Mouse (Mus musculus) thymus, postnatal 25 days (tissue): Measurements from ENCODE around the gene Gm49369.
"Not testable (repeated sequence)": the region's sequence is repeated elsewhere in the genome, so short reads cannot be mapped to it uniquely, and the experiment has no call there.

ENCODE experiments used
- DNase-seq: peaks from one replicate; pipeline ENCODE4 v3.0.0; 2022

Gm49369 gene

DNA sequence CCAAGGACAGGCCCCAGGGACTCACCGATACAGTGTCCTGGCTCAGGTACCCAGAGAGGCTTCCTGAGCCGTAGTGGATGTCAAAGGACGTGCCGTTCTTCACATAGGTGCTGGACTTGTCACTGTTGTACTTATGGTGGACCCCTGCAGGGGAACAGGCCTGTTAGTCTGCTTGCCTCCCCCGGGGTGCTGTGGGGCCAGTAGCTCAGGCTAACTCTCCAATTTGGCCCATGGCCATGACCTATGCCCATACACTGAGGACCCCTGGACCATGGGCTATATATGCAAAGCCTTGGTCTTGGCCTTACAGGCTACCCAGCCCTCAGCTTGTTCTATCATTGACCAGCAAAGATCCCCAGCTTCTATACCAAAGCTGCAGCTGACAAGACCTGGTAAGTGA is at the start of gene Gm49369:
TSS of gene Gm49369 (minus strand) at position 101 of the 400 bp plus-strand sequence.
- no peak for DNase-seq

DNA sequence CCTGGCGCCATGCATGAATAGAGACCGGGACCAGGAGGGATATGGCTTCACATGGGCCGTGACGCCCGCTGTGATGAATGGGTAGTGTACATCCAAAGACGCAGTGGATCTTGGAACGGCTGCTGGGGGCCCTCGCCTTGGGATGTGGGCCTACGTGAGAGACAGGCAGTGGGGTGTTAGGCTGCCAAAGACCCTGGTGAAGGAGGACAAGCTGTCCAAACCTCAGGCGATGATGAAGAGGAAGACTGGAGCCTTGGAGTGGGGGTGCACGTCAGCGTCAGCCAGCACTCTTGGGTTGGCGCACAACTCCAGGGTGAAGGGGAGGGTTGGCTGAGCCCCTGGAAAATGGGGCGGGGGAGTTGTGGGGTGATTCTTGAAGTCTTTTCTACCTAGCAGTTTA is 48.6 kb upstream of the Gm49369 start:
- DNase-seq: no peak

DNA sequence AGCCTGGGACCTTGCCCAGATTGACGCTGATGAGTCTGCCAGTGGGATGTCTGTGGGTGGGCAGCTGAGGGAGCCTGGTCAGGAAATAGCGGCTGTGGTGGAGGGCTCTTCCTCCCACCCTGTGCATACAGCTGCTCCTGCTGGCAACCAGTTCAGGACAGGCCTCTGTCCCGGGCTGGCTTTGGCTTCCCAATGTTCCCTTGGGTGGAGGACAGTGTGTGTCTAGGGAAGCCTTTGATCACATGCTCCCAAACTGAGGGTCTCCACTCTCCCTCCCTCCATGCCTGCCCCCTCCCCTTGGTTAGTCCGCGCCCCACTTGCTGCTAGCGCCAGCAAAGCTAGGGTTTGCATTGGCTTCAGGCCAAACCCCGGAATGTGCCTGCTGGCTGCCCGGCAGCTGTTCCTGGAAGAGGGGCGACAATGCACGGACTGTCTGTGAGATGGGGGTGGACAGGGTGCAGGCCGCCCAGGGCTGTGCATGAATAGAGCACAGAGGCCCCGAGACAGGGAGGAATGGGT is 47.8 kb upstream of the Gm49369 start:
- DNase-seq: no peak

DNA sequence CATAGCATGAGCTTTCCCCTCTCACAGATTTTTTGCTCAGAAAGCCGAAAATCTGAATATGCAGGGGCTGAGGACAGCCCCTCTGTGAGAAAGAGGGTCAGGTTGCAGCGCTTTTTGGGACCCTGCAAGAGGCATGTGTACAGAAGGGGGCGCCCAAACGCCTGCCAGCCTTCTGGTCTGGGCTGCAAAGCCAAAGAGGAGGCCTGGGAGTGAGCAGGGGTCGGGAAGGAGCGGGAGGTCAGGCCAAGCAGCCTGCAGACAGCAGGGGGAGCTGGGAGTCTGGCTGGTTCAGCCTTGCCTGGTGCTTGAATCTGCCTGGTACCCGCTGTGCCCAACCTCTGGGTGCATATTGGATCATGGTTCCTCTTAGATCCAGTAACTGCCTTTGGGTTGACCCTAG is 45.7 kb upstream of the Gm49369 start:
- peak; percentile 61 for DNase-seq

DNA sequence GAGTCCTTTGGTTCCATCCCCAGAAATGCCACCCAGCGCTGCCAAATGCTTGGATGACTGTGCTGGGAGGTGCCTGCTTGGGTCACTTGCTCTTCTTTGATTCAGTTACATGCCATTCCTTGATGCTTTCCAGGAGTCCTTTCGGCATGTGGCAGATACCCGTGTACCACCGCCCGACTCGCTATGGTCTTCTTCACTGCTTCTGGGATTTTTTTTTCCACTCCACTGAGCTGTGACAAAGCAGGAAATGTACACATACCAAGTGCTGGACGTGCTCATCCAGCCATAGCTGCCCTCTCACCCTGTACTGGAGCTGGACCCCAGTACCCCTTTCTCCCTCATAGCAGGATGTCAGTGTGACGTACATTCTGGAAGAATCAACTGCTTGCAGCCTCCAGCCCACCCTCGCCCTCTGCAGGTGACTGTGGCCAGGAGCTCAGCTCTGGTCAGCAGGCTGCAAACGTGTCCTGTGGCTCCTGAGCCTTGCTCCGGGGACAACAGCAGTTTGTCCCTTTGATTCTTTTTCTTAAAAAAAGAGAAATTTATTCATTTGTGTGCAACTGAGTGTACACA is 43.3 kb upstream of the Gm49369 start:
- DNase-seq: peak; percentile 37

DNA sequence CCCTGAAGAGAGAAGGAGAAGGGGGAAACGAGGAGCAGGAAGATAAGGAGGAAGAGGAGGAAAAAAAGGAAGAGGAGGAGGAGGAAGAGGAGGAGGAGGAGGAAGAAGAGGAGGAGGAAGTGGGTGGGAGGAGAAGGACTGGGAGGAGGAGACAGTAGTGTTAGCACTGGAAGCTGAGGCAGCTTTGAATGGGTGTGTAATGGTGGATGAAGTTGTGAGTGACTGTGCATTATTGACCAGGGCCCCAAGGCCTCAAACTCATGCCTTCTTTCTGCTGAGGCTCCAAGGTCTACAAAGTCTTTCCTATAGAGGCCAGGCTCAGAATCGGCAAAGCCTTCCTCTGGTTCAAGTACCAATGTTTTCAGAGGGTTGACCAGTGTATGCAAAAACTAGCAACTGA is 39.4 kb upstream of the Gm49369 start:
- no peak for DNase-seq

DNA sequence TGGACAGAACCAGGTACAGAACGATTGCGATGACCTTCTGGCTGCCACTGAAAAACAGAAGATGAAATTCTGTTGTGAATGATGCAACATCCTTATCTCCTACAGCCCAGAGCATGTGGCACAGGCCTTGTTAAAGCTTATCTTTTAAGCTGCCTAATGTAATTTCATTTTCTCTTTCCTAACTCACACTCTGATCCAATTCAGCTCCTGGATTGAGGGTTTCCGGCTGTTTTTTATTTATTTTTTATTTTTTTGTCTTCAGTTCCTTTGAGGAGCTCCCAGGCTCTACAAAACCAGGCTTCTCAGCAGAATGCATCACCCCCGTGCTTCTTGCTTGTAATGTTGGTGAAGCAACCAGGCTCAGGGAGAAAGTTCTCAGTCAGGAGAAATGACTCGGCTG is 37.4 kb upstream of the Gm49369 start:
- DNase-seq: no peak

DNA sequence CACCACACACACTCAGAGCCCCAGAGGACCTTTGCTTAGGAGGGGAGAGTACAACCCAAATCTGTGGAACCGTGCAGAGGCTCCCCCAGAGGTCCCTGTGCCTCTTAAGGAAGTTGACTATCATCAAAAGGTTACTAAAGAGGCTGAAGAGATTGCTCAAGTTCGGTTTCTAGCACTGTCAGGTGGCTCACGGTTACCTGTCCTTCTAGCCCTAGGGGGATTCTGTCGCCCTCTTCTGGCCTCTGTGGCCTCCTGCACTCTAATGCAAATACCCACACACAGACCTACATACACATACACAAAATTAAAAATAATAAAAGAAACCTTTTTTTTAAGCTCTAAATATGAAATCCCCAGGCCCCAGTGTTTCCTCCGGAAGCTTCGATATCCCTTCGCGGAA is 36.2 kb upstream of the Gm49369 start:
- DNase-seq: no peak

DNA sequence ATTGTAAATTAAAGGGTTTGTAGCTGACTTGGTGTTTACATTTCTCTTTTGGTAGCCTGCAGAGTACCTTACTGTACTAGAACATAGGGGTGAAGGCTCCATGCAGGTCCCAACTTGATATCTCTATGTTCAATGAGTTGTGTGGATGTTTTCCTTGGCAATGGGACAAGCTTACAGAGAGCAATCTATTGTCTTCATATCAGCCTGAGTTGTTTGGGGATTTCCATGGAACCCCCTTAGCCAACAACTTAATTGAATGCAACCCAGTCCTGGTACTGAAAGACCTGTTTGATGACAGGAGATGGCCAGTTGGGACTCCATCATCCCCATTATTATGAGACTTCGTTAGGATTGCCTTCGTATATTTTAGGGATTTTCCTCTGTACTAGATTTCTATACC is 35.6 kb upstream of the Gm49369 start:
- no peak for DNase-seq

DNA sequence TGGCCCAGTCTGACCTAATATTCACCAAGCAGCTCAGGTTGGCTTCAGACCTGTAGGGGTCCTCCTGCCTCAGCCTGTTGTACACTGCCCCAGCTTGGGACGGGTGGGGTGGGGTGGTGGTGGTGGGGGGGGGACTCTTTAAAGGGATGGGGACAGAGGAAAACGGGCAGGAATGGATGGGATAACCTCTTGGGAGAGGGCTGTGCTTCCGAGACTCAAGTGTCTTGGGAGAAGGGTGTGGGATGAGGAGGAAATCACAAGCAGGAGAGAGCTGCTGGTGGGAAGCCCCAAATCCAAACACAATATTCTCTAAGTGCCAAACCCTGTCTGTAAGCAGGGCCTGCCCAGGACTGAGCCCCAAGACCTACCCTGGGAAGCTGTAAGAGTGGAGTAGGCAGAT is 33.8 kb upstream of the Gm49369 start:
- DNase-seq: no peak

DNA sequence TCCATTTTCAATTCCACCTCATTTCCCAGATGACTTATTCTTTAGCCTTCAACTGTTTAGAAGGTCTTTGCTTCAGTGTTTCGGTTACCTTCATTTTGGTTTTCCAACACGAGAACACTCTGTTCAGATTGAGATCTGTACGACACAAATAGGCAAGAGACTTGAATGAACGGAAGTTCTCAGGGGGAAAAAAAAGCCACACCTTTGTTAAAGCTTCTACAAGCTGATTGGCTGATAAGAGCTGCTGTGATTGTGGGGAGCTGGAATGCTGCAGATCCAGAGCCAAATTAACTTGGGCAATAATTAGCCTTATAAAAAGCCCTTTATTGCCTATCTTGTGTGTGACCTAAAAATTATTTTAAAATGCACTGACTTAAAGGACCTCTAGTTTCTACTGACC is 32.8 kb upstream of the Gm49369 start:
- no peak for DNase-seq

DNA sequence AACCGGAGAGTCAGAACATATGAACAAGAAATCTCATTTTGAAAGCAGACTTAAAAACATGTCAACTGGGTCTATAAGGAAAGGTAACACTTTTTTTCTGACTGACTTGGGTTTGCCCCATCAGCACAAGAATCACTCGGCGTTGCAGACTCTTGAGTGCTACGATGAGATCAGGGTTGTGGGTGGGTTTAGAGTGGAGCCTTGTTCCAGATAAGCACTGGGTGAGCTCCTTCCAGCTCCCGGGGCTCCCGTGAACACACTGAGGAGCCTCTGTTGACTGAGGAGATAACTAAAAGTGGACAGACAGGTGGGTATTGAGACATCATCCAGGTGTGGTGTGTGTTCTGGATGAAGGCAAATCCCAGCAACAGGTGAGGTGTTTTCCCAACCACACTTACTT is 30.8 kb upstream of the Gm49369 start:
- no peak for DNase-seq

DNA sequence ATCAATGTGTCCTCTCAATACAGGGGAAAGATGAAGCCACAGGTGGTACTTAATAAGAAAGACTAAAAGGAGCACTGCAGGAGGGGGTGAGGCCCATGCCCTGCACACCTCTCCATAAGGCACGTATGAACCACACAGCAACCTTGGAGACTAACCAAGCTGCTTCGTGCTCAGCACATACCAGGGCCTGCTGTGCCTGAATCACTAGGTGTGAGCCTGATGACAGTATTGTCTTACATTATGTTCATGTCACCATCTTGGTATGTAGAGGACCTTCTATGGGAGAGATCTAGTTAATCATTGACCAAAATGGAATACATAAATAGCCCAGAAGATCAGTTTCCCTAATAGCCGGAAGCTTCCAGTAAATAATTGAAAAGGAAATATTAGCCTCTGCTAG is 27.1 kb upstream of the Gm49369 start:
- no peak for DNase-seq

DNA sequence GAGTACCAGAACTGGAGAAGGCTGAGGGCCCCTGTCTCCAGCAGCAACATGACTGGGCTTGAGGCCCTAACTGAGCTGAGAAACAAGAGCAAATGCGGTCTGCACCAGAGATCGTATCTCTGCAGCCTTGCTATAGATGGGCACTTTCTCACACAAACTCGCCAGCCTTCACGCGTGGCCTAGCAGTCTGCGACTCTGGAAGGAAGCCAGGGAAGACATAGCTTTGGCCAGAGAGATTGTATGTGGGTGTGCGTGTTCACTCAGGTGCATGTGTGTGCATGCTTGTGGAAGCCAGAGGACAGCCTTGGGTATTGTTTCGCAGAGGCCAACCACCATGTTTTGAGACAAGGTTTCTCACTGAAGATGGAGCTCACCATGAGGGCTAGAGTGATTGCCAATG is 26.2 kb upstream of the Gm49369 start:
- DNase-seq: no peak

DNA sequence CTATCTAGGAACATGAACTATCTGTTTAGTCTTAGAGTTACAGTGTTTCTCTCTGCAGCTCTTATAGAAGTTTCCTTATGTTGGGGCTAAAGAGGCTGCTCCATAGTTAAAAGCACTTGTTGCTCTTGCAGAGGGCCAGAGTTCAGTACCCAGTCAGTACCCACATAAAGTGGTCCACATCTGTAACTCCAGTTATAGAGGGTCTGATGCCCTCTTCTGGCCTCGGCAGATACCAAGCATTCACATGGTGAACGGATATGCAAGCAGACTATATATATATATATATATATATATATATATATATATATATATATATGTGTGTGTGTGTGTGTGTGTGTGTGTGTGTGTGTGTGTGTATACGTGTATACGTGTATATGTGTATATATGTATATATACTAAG is 25.5 kb upstream of the Gm49369 start:
- DNase-seq: peak; percentile 41

DNA sequence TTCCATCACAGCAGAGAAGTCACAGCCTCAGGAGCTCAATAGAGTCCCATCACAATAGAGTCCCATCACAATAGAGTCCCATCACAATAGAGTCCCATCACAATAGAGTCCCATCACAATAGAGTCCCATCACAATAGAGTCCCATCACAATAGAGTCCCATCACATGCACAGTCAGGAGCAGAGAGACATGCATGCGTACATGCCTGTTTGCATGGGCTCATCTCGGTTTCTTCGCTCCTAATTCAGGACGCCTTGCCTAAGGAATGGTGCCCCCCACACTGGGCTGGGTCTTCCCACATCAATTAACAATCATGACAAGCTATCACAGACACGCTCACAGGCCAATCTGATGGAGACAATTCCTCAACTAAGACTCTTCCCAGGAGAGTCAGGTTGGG is 22.7 kb upstream of the Gm49369 start:
- not testable (repeated sequence) for DNase-seq

DNA sequence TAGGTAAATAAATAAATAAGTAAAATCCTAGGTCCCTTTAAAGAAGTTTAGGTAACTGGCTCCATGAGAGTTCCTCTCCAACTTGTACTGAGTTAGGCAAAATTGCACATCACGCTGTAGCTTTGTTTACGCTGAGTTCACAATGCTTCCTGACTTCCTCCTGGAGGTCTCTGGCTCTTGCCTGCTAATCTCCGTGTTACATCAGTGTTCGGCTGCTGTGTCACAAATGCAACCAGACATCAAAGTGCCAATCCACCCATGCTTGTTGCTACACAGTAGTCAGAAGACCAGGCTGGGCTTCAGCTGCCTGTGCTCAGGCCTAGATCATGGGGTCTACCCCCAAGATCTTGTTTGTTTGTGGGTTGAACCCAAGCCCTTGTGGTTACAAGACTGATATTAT is 21.1 kb upstream of the Gm49369 start:
- DNase-seq: peak; percentile 36

DNA sequence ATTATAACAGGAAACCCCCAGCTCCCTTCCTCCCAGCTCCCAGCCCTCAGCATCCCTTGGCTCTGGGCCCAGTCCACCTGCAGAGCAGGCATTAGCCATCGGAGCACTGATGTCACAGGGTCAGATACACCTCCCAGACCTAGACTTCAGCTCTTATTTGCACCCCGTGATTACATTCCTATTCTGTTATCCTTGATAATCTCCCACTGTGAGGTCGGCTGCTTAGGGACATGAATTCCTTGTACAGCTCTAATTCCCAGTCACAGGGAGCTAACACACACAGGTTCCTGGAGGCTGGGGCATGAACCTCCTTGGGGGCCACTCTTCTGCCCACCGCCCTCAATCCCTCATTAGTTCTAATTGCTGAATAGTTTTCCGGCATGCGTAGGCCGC is 18.3 kb upstream of the Gm49369 start:
- DNase-seq: no peak

DNA sequence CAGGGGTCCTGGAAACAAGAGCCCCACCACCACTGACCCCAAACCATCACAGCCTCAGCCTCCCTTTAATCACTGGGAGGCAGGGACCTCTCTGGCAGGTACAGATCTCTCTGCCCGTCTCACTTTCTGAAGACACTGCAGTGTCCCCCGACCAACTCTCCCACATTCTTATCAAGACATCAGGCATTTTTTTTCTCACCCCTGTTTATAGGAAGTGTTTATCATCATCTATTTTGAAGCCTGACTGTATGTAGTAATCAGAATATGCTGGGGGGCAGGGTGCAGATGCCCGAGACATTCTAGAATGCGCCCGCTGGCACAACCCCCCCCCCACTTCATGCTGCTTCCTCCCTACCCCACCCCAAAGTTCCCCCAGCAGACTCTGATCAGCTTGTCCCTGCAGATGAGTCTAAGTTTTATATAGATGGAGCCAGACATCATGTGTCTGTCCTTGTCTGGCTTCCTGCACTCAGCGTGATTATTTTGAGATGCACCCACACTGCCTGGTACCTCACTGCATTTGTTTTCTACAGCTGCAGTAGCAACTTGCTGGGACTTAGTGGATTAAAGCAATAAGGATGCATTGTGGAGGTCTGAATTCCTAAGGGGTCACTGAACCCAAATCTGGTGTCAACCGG is 17.8 kb upstream of the Gm49369 start:
- DNase-seq: no peak

DNA sequence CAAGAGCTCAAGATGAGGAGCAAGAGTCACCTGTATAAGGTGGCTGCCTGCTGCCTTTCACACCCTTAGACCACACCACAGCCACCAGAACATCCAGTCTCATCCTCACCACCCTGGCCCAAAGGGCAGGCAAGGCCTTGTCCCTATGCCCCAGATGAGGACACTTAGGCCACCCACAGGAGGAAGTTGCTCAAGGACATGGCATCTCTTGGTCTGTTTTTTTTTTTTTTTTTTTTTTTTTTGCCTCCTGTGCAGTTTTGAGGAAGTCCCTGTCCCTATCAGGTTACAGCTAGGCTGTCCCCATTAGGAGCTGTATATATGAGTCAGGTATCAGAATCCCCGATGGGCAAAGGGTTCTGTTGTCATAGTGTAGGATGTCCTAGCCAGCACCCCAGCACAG is 16.8 kb upstream of the Gm49369 start:
- no peak for DNase-seq

DNA sequence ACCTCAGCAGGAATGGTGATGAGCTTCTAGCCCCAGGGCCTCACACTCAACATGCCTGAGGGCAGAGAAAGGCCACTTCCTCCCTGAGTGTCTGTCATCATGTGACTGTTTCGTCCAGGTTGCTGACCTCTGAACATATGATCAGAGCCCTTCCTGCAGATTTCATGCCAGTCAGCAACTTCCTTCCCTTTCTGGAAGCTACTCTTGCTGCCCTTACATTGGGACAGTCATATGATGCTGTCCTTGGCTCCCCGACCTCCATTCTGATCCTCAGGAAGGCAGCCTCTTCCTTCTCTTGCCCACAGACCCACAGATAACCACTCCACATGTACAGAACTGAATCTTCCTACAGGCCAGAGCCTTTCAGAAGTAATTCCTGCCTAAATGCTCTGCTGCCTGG is 15.6 kb upstream of the Gm49369 start:
- no peak for DNase-seq

DNA sequence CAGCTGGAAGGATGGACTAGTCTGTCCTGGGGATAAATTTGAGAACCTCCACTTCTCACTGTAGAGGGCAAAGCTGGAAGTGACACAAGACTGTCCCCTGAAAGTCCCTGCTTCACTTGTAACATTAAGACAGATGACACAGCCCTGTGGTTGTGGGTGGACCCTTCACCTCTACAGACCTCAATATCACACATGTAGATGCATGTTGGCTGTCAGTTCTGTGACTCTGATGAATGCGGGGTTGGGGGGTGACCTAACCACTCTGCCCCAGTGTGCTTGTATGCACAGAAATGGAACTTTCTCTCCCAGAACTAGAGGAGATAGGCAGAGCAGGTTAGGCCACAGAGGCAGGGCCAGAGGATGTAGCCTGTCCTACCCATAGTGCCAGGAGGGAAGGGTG is 14.1 kb upstream of the Gm49369 start:
- DNase-seq: no peak

DNA sequence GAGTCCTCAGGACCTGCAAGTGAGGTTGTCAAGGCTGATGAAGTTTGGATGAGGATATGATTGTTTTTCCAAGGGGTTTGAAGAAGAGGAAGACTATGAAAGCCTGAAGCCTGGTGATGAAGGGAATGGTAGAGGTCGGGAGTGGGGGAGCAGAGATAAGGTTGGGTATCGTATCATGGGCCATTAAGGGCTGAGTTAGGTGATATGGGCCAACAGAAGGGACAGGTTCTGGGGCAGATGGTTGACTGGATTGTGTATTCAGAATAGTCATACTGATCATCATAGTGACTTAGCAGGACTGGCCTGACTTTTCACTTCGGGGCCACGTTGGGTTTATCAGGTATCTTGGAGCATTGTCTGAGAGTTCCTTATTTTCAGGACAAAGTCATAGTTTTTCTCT is 13.0 kb upstream of the Gm49369 start:
- DNase-seq: no peak

DNA sequence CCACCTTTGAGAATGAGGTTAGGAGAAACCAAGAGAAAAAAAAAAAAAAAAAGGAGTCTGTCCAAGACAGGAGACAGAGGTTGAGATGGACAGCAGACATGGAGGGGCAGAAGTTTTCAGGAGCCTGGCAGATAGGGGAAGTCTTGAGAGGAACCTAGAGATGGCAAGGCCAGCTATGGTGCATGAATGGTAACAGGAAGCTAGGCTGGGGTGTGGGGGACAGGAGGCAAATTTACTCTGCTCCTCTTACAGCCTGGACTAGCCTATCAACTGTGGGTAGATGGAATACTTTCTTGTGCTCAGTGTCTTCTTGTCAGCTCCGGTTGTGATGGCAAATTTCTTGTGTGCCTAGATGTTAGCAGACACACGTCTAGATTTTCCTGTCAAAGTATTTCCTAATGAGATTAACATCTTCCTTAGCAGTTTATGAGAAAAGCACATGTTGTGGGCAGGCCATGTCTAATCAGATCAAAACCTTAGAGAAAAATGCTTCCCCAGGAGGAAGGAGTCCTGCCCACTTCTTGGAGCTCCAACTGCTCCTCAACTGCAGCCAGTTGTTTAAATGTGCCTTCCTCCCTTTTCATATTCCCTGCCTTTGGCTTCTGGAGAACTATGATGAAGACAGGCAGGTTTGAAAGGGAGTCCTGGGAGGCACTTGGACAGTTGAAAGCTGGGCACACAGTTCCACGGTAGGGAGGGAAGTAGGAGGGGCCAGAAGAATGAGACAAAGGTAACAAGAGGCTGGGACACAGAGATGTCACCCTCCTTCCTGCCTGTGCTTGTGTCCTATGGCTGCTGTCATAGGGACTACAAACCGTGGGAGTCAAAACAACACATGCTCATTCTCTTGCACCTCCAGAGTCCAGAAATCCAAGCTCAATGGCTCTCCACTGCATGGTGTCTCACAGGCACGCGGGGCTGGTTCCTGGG is 12.1 kb upstream of the Gm49369 start:
- DNase-seq: no peak
